Mouse (Mus musculus): ENCODE data around the gene Npsr1. TPM values are rescaled to one million over a fixed set of nuclear protein-coding genes. Genes with fewer than 3 reads are reported as not detected.

Npsr1 gene
- total and polyA plus RNA-seq, 3 experiments, result 0.13 TPM; not detected in 1

GRCm38 (mm10) chr9:24331661-24332060, 233.9 kb downstream of the Npsr1 start:
- H3K27ac ChIP-seq (ENCODE audit: insufficient read depth, low read depth), result no peak overlapping the region
- no peaks in the 10 kb centered on the region for H3K4me1 ChIP-seq (ENCODE audit: control insufficient read depth in 1 of 2, insufficient read depth in 2 of 2)
- no peaks in the 10 kb centered on the region for H3K79me2 ChIP-seq (replicated peaks; ENCODE audit: control insufficient read depth, extremely low read depth, insufficient read depth, poor library complexity, severe bottlenecking)
- no peak overlapping the region for H3K4me2 ChIP-seq (ENCODE audit: insufficient read depth, low read depth, poor library complexity, severe bottlenecking)
- dilution Hi-C loops (cut with MboI; ENCODE audit: extremely low pct_ligation_motif_present, extremely low pct_unique_long_range_greater_than_20kb, low sequenced_read_pairs) (no loop called here), in situ Hi-C loops (cut with MboI; ENCODE audit: low pct_ligation_motif_present, low pct_unique_long_range_greater_than_20kb, low sequenced_read_pairs) (no loop called here)
- H3K4me3 ChIP-seq (replicated peaks in 1 of 3; ENCODE audit: low read depth in 2 of 3, low read length in 2 of 3, poor library complexity in 1 of 3), result no peak overlapping the region
- no peak for DNase-seq (ENCODE audit: extremely low read depth)
- H3K27me3 ChIP-seq (replicated peaks), result no peaks in the 10 kb centered on the region
- TF ChIP-seq TBP (conservative IDR thresholded peaks at IDR 0.05; ENCODE audit: low read depth, low read length) (no peak), POLR2A (IDR thresholded peaks at IDR 0.05; ENCODE audit: low read depth, low read length) (no peak), SMC3 (IDR thresholded peaks at IDR 0.05; ENCODE audit: low read depth, low read length) (no peak), SIN3A (IDR thresholded peaks at IDR 0.05; ENCODE audit: low read length) (no peak), BHLHE40 (IDR thresholded peaks at IDR 0.05; ENCODE audit: low read depth, low read length) (no peak), CHD1 (IDR thresholded peaks at IDR 0.05; ENCODE audit: low read depth, low read length) (no peak), ZNF384 (IDR thresholded peaks at IDR 0.05; ENCODE audit: low read depth, low read length) (no peak), USF2 (conservative IDR thresholded peaks at IDR 0.05; ENCODE audit: low read depth, low read length) (no peak), POLR2AphosphoS2 (IDR thresholded peaks at IDR 0.05; ENCODE audit: low read depth, low read length) (no peak), USF1 (IDR thresholded peaks at IDR 0.05; ENCODE audit: low read depth, low read length) (no peak), NRF1 (IDR thresholded peaks at IDR 0.05; ENCODE audit: low read depth, low read length) (no peak), JUN (IDR thresholded peaks at IDR 0.05; ENCODE audit: insufficient read depth, low read depth, low read length) (no peak), KAT2A (IDR thresholded peaks at IDR 0.05; ENCODE audit: insufficient replicate concordance, low read length) (no peak)
- no peak overlapping the region for H3K9ac ChIP-seq (ENCODE audit: insufficient read depth, low read depth)
- H3K9me3 ChIP-seq (replicated peaks; ENCODE audit: low read length), result no peaks in the 10 kb centered on the region
- no peaks in the 10 kb centered on the region for H3K36me3 ChIP-seq (replicated peaks in 1 of 2; ENCODE audit: control insufficient read depth in 1 of 2, insufficient read depth in 1 of 2, low read length in 1 of 2)

DNA sequence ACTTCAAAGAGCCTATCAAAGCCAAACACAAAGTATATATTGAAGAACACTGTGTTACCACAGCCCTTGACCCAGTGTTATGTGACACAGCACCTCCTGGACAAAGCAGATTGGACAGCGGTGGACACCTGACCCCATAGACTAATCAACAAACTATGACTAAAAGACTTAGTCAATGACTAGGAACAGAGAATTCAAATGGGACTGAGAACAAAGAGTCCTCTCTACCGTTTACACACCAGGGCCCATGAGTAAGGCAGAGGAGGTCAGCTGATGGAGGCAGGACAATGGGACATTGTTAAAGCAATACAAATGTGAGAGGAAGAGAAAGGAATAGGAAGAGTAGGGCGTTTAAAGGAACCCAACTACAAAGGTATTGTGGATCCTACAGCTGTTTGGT, 243.5 kb downstream of the Npsr1 start:
- no peak overlapping the region for H3K4me3 ChIP-seq (replicated peaks in 1 of 3; ENCODE audit: low read depth in 2 of 3, low read length in 2 of 3, poor library complexity in 1 of 3)
- no peak for DNase-seq (ENCODE audit: extremely low read depth)
- H3K27me3 ChIP-seq (replicated peaks), result no peaks in the 10 kb centered on the region
- dilution Hi-C loops (cut with MboI; ENCODE audit: extremely low pct_ligation_motif_present, extremely low pct_unique_long_range_greater_than_20kb, low sequenced_read_pairs), result no loop called here
- in situ Hi-C loops (cut with MboI; ENCODE audit: low pct_ligation_motif_present, low pct_unique_long_range_greater_than_20kb, low sequenced_read_pairs), result no loop called here
- H3K36me3 ChIP-seq (replicated peaks in 1 of 2; ENCODE audit: control insufficient read depth in 1 of 2, insufficient read depth in 1 of 2, low read length in 1 of 2), result no peaks in the 10 kb centered on the region
- no peaks in the 10 kb centered on the region for H3K9me3 ChIP-seq (replicated peaks; ENCODE audit: low read length)
- H3K4me2 ChIP-seq (ENCODE audit: insufficient read depth, low read depth, poor library complexity, severe bottlenecking), result no peak overlapping the region
- no peaks in the 10 kb centered on the region for H3K79me2 ChIP-seq (replicated peaks; ENCODE audit: control insufficient read depth, extremely low read depth, insufficient read depth, poor library complexity, severe bottlenecking)
- no peak overlapping the region for H3K9ac ChIP-seq (ENCODE audit: insufficient read depth, low read depth)
- no peaks in the 10 kb centered on the region for H3K4me1 ChIP-seq (ENCODE audit: control insufficient read depth in 1 of 2, insufficient read depth in 2 of 2)
- no peak overlapping the region for H3K27ac ChIP-seq (ENCODE audit: insufficient read depth, low read depth)
- TF ChIP-seq JUND (conservative IDR thresholded peaks at IDR 0.05; ENCODE audit: low read depth, low read length), result no peak

GRCm38 (mm10) chr9:24347011-24347410, 249.2 kb downstream of the Npsr1 start:
- H3K27me3 ChIP-seq (replicated peaks), result no peaks in the 10 kb centered on the region
- H3K36me3 ChIP-seq (replicated peaks in 1 of 2; ENCODE audit: control insufficient read depth in 1 of 2, insufficient read depth in 1 of 2, low read length in 1 of 2), result no peaks in the 10 kb centered on the region
- dilution Hi-C loops (cut with MboI; ENCODE audit: extremely low pct_ligation_motif_present, extremely low pct_unique_long_range_greater_than_20kb, low sequenced_read_pairs) (no loop called here), in situ Hi-C loops (cut with MboI; ENCODE audit: low pct_ligation_motif_present, low pct_unique_long_range_greater_than_20kb, low sequenced_read_pairs) (no loop called here)
- DNase-seq (ENCODE audit: extremely low read depth), result no peak
- H3K4me3 ChIP-seq (replicated peaks in 1 of 3; ENCODE audit: low read depth in 2 of 3, low read length in 2 of 3, poor library complexity in 1 of 3), result no peak overlapping the region
- no peaks in the 10 kb centered on the region for H3K79me2 ChIP-seq (replicated peaks; ENCODE audit: control insufficient read depth, extremely low read depth, insufficient read depth, poor library complexity, severe bottlenecking)
- H3K9me3 ChIP-seq (replicated peaks; ENCODE audit: low read length), result no peaks in the 10 kb centered on the region
- no peak overlapping the region for H3K4me2 ChIP-seq (ENCODE audit: insufficient read depth, low read depth, poor library complexity, severe bottlenecking)
- TF ChIP-seq E2F4 (IDR thresholded peaks at IDR 0.05; ENCODE audit: insufficient replicate concordance, low read depth, low read length) (no peak), MEF2A (IDR thresholded peaks at IDR 0.05; ENCODE audit: borderline replicate concordance, low read depth, low read length) (no peak), ZC3H11A (IDR thresholded peaks at IDR 0.05; ENCODE audit: low read depth, low read length) (no peak), MAZ (IDR thresholded peaks at IDR 0.05; ENCODE audit: low read depth, low read length) (no peak), ZMIZ1 (IDR thresholded peaks at IDR 0.05; ENCODE audit: low read depth, low read length) (no peak), TCF12 (IDR thresholded peaks at IDR 0.05; ENCODE audit: low read depth, low read length) (no peak), ELF1 (IDR thresholded peaks at IDR 0.05; ENCODE audit: low read depth, low read length) (no peak)
- no peaks in the 10 kb centered on the region for H3K4me1 ChIP-seq (ENCODE audit: control insufficient read depth in 1 of 2, insufficient read depth in 2 of 2)
- no peak overlapping the region for H3K9ac ChIP-seq (ENCODE audit: insufficient read depth, low read depth)
- H3K27ac ChIP-seq (ENCODE audit: insufficient read depth, low read depth), result no peak overlapping the region

All from CH12.LX (cell line).